Mouse (Mus musculus) erythroblast, embryonic 14.5 days (primary cell): ENCODE measurements around the gene Slc6a6.

Experiments used
- GATA1 ChIP-seq: IDR thresholded peaks from 2 replicates; pipeline ENCODE4 v1.6.1; 2012; ENCODE audit warnings: low read length, inconsistent platforms, mixed read lengths
- TAL1 ChIP-seq: IDR thresholded peaks from 3 replicates; pipeline ENCODE4 v1.6.1; 2012; ENCODE audit warnings: low read length, inconsistent platforms, mixed read lengths

DNA sequence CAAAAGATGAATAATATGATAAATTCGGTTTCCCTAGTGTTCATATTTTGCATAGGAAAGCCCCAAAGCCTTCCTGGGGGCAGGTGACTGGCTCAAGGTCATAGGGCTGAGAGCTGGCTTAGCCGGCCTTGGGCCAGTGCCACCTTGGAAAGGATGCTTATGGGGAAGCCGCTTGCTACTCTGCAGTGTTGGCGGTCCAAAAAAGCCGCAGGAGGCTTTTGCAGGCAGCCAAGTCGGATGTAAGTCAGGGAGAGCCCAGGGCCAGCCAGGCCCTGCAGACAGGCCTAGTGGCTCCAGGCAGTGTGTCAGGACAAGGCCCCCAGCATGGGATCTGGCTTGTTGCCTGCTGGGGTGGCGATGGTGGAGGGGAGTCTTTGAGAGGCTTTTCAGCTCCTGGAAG is 10.8 kb downstream of the Slc6a6 start:
- TF ChIP-seq GATA1 (no peak), TAL1 (no peak)
